Mouse (Mus musculus) neural tube, embryonic 13.5 days (tissue): ENCODE measurements at regions not wholly inside any gene's neighbourhood (a gene's known extent, or its start where the extent isn't known, plus 50 kb on each side); places are given as distances from the start of the nearest gene placed in this dataset.
"Not testable (repeated sequence)": the region's sequence is repeated elsewhere in the genome, so short reads cannot be mapped to it uniquely, and the experiment has no call there.

Experiments
- ATAC-seq: fragments of 200-750 bp; cut with Nextera tagmentation; 2 replicates; pipeline ENCODE4 v1.8.0; 2017; ENCODE audit warnings: low read depth, mild to moderate bottlenecking, moderate TSS enrichment, moderate library complexity
- H3K27ac ChIP-seq: fragments of 300-500 bp; sonication (generic); replicated peaks from 2 replicates; pipeline ENCODE4 v1.5.1; 2015; ENCODE audit warnings: moderate library complexity, mild to moderate bottlenecking, inconsistent platforms
- H3K27me3 ChIP-seq: fragments of 300-500 bp; sonication (generic); 2 replicates; pipeline ENCODE4 v1.6.1; 2015; ENCODE audit warnings: mild to moderate bottlenecking, inconsistent platforms
- H3K36me3 ChIP-seq: fragments of 300-500 bp; sonication (generic); 2 replicates; pipeline ENCODE4 v1.6.1; 2015; ENCODE audit warnings: mild to moderate bottlenecking, inconsistent platforms
- H3K4me1 ChIP-seq: fragments of 300-500 bp; sonication (generic); replicated peaks from 2 replicates; pipeline ENCODE4 v1.6.1; 2015; ENCODE audit warnings: inconsistent platforms
- H3K4me2 ChIP-seq: fragments of 300-500 bp; sonication (generic); 2 replicates; pipeline ENCODE4 v1.6.1; 2015; ENCODE audit warnings: inconsistent platforms, mild to moderate bottlenecking, moderate library complexity
- H3K4me3 ChIP-seq: fragments of 300-500 bp; sonication (generic); 2 replicates; pipeline ENCODE4 v1.5.1; 2015; ENCODE audit warnings: mild to moderate bottlenecking, inconsistent platforms
- H3K9ac ChIP-seq: fragments of 300-500 bp; sonication (generic); 2 replicates; pipeline ENCODE4 v1.6.1; 2015; ENCODE audit warnings: moderate library complexity, mild to moderate bottlenecking, inconsistent platforms
- H3K9me3 ChIP-seq: fragments of 300-500 bp; sonication (generic); 2 replicates; pipeline ENCODE4 v1.6.1; 2016; ENCODE audit warnings: inconsistent platforms
- WGBS: fragments of 180-500 bp; shearing (Covaris S2); methylation state at CpG from one replicate; pipeline ENCODE4 v1.1.7; 2015; 5-methylcytosine and 5-hydroxymethylcytosine counted together

- 90% methylated on average over 7 of the region's 7 CpGs for WGBS
- ATAC-seq, result no peak
- no peak overlapping the region for H3K27ac ChIP-seq
These were observed 50.8 kb upstream of the Elmo1 start for GRCm38 (mm10) chr13:20039590-20039989.

GRCm38 (mm10) chr13:20038463-20038862 lies 51.9 kb upstream of the Elmo1 start:
- Histone ChIP-seq H3K9ac (no peak overlapping the region), H3K4me3 (no peak overlapping the region), H3K27me3 (no peaks in the 10 kb centered on the region), H3K4me1 (peaks cover 6% of the 10 kb centered on the region; the same call in 1 of the 2 replicates), H3K9me3 (no peaks in the 10 kb centered on the region), H3K4me2 (no peak overlapping the region), H3K36me3 (no peaks in the 10 kb centered on the region), H3K27ac (no peak overlapping the region; the same call in 1 of the 2 replicates)
- no peak for ATAC-seq
- 35% methylated on average over 11 of the region's 11 CpGs for WGBS

More at GRCm38 (mm10) chr13:20039590-20039989, 50.8 kb upstream of the Elmo1 start:
- Histone ChIP-seq H3K9me3 (no peaks in the 10 kb centered on the region), H3K27me3 (no peaks in the 10 kb centered on the region), H3K36me3 (no peaks in the 10 kb centered on the region), H3K4me3 (no peak overlapping the region), H3K4me1 (peaks cover 6% of the 10 kb centered on the region; the same call in 1 of the 2 replicates), H3K9ac (no peak overlapping the region), H3K4me2 (no peak overlapping the region)

- Histone ChIP-seq H3K4me3 (no peak overlapping the region), H3K4me1 (peaks cover 6% of the 10 kb centered on the region; the same call in 1 of the 2 replicates), H3K9ac (no peak overlapping the region), H3K4me2 (no peak overlapping the region), H3K27ac (no peak overlapping the region), H3K36me3 (no peaks in the 10 kb centered on the region), H3K9me3 (no peaks in the 10 kb centered on the region), H3K27me3 (no peaks in the 10 kb centered on the region)
- 87% methylated on average over 7 of the region's 7 CpGs for whole genome bisulfite sequencing
- ATAC-seq, result no peak
These were observed 53.0 kb upstream of the Elmo1 start for GRCm38 (mm10) chr13:20037436-20037835.

- Histone ChIP-seq H3K9ac (no peak overlapping the region), H3K4me2 (no peak overlapping the region), H3K27ac (no peak overlapping the region), H3K27me3 (no peaks in the 10 kb centered on the region), H3K4me3 (no peak overlapping the region), H3K4me1 (no peaks in the 10 kb centered on the region), H3K9me3 (no peaks in the 10 kb centered on the region), H3K36me3 (no peaks in the 10 kb centered on the region)
- no peak for ATAC-seq
- 82% methylated on average over 11 of the region's 11 CpGs for WGBS
These were observed 56.3 kb upstream of the Elmo1 start for GRCm38 (mm10) chr13:20033937-20034735.

GRCm38 (mm10) chr13:20031660-20032059 lies 58.7 kb upstream of the Elmo1 start:
- Histone ChIP-seq H3K4me3 (no peak overlapping the region), H3K36me3 (no peaks in the 10 kb centered on the region), H3K9me3 (no peaks in the 10 kb centered on the region), H3K4me1 (no peaks in the 10 kb centered on the region), H3K27me3 (no peaks in the 10 kb centered on the region), H3K27ac (no peak overlapping the region), H3K9ac (no peak overlapping the region), H3K4me2 (no peak overlapping the region)
- 86% methylated on average over 5 of the region's 5 CpGs for WGBS
- ATAC-seq, result no peak

- Histone ChIP-seq H3K9me3 (no peaks in the 10 kb centered on the region), H3K4me2 (no peak overlapping the region), H3K9ac (no peak overlapping the region), H3K36me3 (no peaks in the 10 kb centered on the region), H3K27ac (no peak overlapping the region), H3K27me3 (no peaks in the 10 kb centered on the region), H3K4me3 (no peak overlapping the region), H3K4me1 (no peaks in the 10 kb centered on the region)
- 62% methylated on average over 5 of the region's 5 CpGs for WGBS
- no peak for ATAC-seq
These were observed 59.3 kb upstream of the Elmo1 start for GRCm38 (mm10) chr13:20031082-20031481.

- Histone ChIP-seq H3K4me1 (no peaks in the 10 kb centered on the region), H3K9ac (no peak overlapping the region), H3K4me2 (no peak overlapping the region), H3K27ac (no peak overlapping the region), H3K27me3 (no peaks in the 10 kb centered on the region), H3K36me3 (no peaks in the 10 kb centered on the region), H3K4me3 (no peak overlapping the region), H3K9me3 (no peaks in the 10 kb centered on the region)
- WGBS, result 84% methylated on average over 6 of the region's 6 CpGs
- no peak for ATAC-seq
These were observed 63.8 kb upstream of the Elmo1 start for GRCm38 (mm10) chr13:20026612-20027011.

GRCm38 (mm10) chr13:20016454-20016853 lies 73.9 kb upstream of the Elmo1 start:
- not testable (repeated sequence) for H3K4me3 ChIP-seq, H3K4me2 ChIP-seq, H3K4me1 ChIP-seq, H3K36me3 ChIP-seq, H3K27me3 ChIP-seq, ATAC-seq, H3K9me3 ChIP-seq, H3K27ac ChIP-seq, H3K9ac ChIP-seq
- 93% methylated on average over 16 of the region's 16 CpGs for WGBS

- no peak overlapping the region for H3K9ac ChIP-seq
- ATAC-seq, result no peak
- WGBS, result 71% methylated on average over 3 of the region's 3 CpGs
These were observed 77.8 kb upstream of the Elmo1 start for GRCm38 (mm10) chr13:20012621-20013020.

GRCm38 (mm10) chr13:20009164-20009563 lies 81.2 kb upstream of the Elmo1 start:
- no peak overlapping the region for H3K4me2 ChIP-seq
- no peaks in the 10 kb centered on the region for H3K27me3 ChIP-seq
- ATAC-seq, result no peak
- no peaks in the 10 kb centered on the region for H3K36me3 ChIP-seq
- no peaks in the 10 kb centered on the region for H3K9me3 ChIP-seq
- no peak overlapping the region for H3K27ac ChIP-seq
- H3K4me3 ChIP-seq, result no peak overlapping the region
- no peak overlapping the region for H3K9ac ChIP-seq
- 64% methylated on average over 1 of the region's 1 CpGs for WGBS
- H3K4me1 ChIP-seq, result no peaks in the 10 kb centered on the region

More at GRCm38 (mm10) chr13:20012621-20013020, 77.8 kb upstream of the Elmo1 start:
- Histone ChIP-seq H3K27ac (no peak overlapping the region), H3K4me1 (no peaks in the 10 kb centered on the region), H3K9me3 (no peaks in the 10 kb centered on the region), H3K27me3 (no peaks in the 10 kb centered on the region), H3K36me3 (no peaks in the 10 kb centered on the region), H3K4me2 (no peak overlapping the region), H3K4me3 (no peak overlapping the region)

- 93% methylated on average over 2 of the region's 2 CpGs for WGBS
- no peaks in the 10 kb centered on the region for H3K4me1 ChIP-seq
- no peaks in the 10 kb centered on the region for H3K27me3 ChIP-seq
- no peak overlapping the region for H3K9ac ChIP-seq
- no peak for ATAC-seq
- no peaks in the 10 kb centered on the region for H3K9me3 ChIP-seq
- H3K27ac ChIP-seq, result no peak overlapping the region
- no peak overlapping the region for H3K4me2 ChIP-seq
- no peaks in the 10 kb centered on the region for H3K36me3 ChIP-seq
- no peak overlapping the region for H3K4me3 ChIP-seq
These were observed 82.8 kb upstream of the Elmo1 start for GRCm38 (mm10) chr13:20007561-20007960.

GRCm38 (mm10) chr13:19997606-19998005 lies 92.8 kb upstream of the Elmo1 start:
- Histone ChIP-seq H3K9ac (no peak overlapping the region), H3K4me1 (no peaks in the 10 kb centered on the region), H3K27ac (no peak overlapping the region), H3K36me3 (no peaks in the 10 kb centered on the region), H3K27me3 (no peaks in the 10 kb centered on the region), H3K4me3 (no peak overlapping the region), H3K4me2 (no peak overlapping the region), H3K9me3 (no peaks in the 10 kb centered on the region)
- WGBS, result 74% methylated on average over 2 of the region's 2 CpGs
- no peak for ATAC-seq

- H3K27ac ChIP-seq, result no peak overlapping the region
- H3K4me3 ChIP-seq, result no peak overlapping the region
- no peak for ATAC-seq
- no peaks in the 10 kb centered on the region for H3K9me3 ChIP-seq
- no peak overlapping the region for H3K4me2 ChIP-seq
- no peak overlapping the region for H3K9ac ChIP-seq
- no peaks in the 10 kb centered on the region for H3K36me3 ChIP-seq
- H3K27me3 ChIP-seq, result no peaks in the 10 kb centered on the region
- no peaks in the 10 kb centered on the region for H3K4me1 ChIP-seq
These were observed 114.8 kb upstream of the Elmo1 start for GRCm38 (mm10) chr13:19975621-19976020.
